Mouse (Mus musculus) left cerebral cortex, postnatal 4 days (tissue): ENCODE results near the gene Ret. TPM values are rescaled to one million over a fixed set of nuclear protein-coding genes. Genes with fewer than 3 reads are reported as not detected.

Experiments used
- DNase-seq: peaks from one replicate; pipeline ENCODE4 v3.0.0-alpha.2; 2022
- intact Hi-C: fragments of 180-260 bp; cut with DNase I; formaldehyde crosslinking; loops from one replicate; pipeline ENCODE4 v1.15.1; 2025
- total RNA-seq, 2 experiments: library from RNA; stranded (reverse); gene quantifications; 2 replicates each; pipeline ENCODE4 v1.2.3; 2021

The Ret gene
- total RNA-seq, 2 experiments from 2014 or later = 5.1 to 6.6 TPM

DNA sequence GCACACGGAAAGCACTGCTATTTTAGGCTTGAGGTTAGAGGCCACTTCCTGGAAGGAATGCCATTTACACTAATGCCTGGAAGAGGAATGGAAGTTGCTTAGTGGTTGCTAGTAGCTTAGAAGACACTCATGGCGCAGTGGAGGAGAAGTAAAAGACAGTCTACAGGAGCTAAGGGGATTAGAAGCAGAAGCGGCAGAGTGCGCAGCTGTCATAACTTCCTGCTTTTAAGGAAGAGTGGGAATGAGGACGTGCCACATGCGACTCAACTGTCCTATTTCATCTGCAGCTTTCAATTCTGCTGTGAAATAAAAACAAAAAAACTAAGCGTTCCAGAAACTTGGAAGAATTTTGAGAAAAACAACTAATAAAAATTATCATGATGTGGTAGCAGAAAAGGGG lies 70.3 kb downstream of the Ret start:
- intact Hi-C loops = no loop called here
- no peak for DNase-seq

DNA sequence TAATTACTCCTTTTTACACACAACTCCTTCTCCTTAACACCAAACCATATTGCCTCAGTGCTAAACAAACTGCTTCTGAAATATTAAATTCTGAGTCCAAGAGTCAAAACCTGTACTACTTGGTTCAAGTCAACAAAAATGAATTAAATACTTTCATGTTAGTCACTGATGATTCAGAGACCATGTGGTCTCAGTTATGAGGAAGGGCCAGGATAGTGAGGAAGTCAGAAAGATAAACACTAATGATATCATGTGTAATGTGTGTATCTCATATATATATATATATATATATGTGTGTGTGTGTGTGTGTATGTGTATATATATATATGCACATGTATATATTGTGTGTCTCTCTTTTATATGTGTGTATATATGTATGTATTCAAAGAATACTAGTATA lies 70.9 kb downstream of the Ret start:
- no peak for DNase-seq
- intact Hi-C loops = no loop called here

DNA sequence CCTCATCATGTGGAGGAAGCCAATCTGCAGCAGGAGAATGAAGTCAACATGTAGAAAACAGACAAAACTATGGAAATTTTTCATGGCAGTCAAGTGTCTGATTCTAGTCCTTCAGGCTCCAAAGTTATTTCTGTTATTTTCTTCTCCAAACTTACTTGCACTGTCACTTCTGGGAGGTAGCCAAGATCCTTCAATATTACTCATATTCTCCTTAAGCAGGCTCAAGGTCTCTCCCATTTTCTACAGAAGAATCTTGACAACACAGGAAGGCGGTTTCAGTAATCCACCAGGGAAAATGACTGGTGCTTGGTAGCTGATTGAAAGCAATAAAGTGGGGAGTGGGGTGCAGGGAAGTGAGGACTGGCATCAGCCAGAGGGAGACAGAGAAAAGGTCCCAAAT lies 74.8 kb downstream of the Ret start:
- no peak for DNase-seq
- intact Hi-C loops = no loop called here

DNA sequence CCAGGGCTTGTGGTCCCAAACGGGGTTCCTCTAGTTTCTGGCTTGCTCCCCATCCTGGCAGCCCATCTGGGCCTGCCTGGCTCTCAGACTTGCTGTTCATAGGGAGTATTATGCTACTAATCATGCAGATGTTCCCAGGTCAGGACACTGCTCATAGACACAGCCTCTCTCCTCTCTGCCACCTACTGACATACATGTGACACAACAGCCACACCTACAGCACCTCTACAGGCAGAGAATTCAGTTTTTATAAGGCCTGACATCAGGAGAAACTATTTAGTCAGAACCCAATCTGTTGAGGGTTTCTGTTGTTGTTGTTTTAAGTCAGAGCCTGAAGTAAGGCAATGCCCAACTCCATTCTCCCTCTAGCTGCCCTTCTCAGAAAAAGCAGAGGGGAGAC lies 85.7 kb downstream of the Ret start:
- no peak for DNase-seq
- intact Hi-C loops = no loop called here

Other genes with a start within 250 kb of the Ret start
- 10 to 100 TPM; 31.7 to 35.2 TPM for gene Rasgef1a, start 186.3 kb downstream of the Ret start, total RNA-seq
- gene Csgalnact2, start 58.6 kb downstream of the Ret start, total RNA-seq = 10 to 100 TPM; 13.4 to 14.0 TPM
- 10 to 100 TPM; 24.8 to 26.6 TPM for gene Bms1, start 221.8 kb upstream of the Ret start, total RNA-seq